Mouse (Mus musculus): ENCODE data around the gene Card11. TPM values are rescaled to one million over a fixed set of nuclear protein-coding genes. Genes with fewer than 3 reads are reported as not detected.

Card11 gene
- total RNA-seq, 2 experiments from 2014 or later = 0.51 to 1.1 TPM

- intact Hi-C loops (cut with DNase I) = no loop called here
- no peak for DNase-seq
Observed at GRCm38 (mm10) chr5:140934639-140935315, 65.6 kb downstream of the Card11 start.

GRCm38 (mm10) chr5:140931523-140932229 is 68.7 kb downstream of the Card11 start:
- intact Hi-C loops (cut with DNase I) = no loop called here
- no peak for DNase-seq

GRCm38 (mm10) chr5:140918519-140918918 is 81.9 kb downstream of the Card11 start:
- intact Hi-C loops (cut with DNase I) = no loop called here
- no peak for DNase-seq

- intact Hi-C loops (cut with DNase I) = no loop called here
- no peak for DNase-seq
Observed at GRCm38 (mm10) chr5:140917807-140918206, 82.6 kb downstream of the Card11 start.

DNA sequence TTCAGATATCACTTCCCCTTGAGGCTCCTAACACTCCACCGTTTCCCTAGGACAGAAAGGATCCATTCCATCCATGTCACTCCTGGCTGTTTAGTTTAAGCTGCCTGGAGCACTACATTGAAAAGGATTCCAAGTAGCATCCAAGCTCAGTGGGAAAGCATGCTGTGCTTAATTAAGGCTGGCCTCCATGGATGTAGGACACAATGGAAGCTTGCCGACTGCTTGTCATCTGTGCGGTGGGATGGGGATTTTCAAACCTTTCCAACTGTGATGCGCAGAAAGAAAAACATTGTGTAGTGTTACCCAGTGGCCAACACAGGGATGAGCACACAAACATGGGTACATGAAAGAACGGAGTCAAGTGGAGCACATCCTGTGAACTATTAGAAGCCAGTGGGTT is 89.5 kb downstream of the Card11 start:
- intact Hi-C loops (cut with DNase I) = no loop called here
- DNase-seq = no peak

GRCm38 (mm10) chr5:140900866-140901265 is 99.5 kb downstream of the Card11 start:
- no peak for DNase-seq
- intact Hi-C loops (cut with DNase I) = no loop called here

GRCm38 (mm10) chr5:140891080-140891479 is 109.3 kb downstream of the Card11 start:
- intact Hi-C loops (cut with DNase I) = no loop called here
- DNase-seq = no peak

GRCm38 (mm10) chr5:140890050-140890449 is 110.3 kb downstream of the Card11 start:
- intact Hi-C loops (cut with DNase I) = no loop called here
- DNase-seq = peak in 1 of 2 experiments; percentile 19

DNA sequence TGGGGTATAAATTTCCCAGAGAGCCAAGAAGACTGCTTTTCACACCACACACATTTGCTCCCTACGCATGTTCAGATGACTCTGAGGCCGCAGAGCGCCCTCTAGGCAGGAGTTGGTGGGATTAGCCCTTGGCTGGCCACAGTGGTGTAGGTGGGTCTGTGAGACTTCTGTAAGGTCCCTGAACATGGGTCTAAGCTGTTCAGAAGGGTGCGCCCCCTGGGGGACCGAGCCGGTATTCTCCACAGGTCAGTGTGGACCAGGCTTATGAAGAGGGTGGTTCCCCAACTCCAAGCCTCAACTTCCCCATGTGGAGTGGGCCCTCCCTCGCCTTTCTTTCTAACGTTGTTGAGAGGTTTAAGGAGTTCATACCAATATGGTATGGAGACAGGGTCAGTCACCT is 110.8 kb downstream of the Card11 start:
- intact Hi-C loops (cut with DNase I) = no loop called here
- no peak for DNase-seq

DNA sequence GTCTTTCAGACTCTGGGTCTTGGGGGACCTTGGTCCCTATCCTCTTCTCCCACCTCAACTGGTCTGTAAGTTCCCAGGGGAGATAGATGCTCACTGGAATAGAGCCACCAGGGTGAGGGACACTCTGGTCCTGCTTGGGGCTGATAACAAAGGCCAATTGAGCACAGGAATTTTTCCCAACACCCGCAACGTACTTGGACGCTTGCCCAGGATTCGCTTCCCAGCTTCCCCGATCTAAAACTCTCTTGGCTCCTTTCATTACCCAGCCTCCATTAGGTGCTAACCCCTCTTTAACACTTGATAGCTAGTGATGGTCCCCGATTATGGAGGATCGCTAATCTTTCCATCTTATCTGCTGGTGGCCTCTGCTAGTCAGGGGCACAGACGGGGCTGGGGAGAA is 112.5 kb downstream of the Card11 start:
- intact Hi-C loops (cut with DNase I) = no loop called here
- no peak for DNase-seq

GRCm38 (mm10) chr5:140884966-140885365 is 115.4 kb downstream of the Card11 start:
- no peak for DNase-seq
- intact Hi-C loops (cut with DNase I) = no loop called here

DNA sequence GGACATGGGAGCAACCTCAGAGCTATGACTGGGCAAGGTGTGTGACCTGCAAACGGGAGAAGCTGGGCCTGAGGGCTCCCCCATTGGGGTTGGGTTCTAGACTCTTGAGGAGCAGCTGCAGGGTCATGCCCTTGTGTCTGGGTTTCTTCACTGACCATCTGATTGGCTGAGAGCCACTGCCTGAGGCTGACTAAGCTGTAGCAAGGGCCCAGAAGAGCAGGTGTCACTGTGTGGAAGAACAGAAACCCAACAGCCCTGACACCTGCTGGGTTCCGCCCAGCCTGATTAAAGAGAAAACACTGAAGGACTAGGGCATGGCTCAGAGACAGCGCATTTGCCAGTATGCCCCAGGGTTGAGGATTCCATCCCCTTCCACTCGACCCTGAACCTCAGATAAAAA is 118.0 kb downstream of the Card11 start:
- intact Hi-C loops (cut with DNase I) = no loop called here
- no peak for DNase-seq

DNA sequence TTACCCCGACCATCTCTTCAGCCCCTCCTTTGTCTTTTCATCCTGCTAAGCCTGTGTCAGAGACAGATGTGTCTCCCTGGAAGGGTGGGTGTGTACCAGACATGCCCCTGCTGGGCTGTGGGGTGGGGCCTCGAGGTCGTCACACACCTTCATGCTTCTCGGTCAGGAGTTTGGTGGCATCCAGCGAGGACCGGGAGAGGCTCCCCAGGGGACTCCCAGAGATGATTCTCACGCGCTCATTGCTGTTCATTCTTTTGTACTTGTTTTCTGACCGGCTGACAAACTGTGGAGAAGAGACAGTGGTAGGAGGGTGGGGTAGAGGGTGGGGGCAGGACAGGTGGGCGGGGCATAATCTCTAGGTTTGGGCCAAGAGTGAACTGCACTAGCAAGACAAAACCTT is 120.2 kb downstream of the Card11 start:
- DNase-seq = no peak
- intact Hi-C loops (cut with DNase I) = no loop called here

DNA sequence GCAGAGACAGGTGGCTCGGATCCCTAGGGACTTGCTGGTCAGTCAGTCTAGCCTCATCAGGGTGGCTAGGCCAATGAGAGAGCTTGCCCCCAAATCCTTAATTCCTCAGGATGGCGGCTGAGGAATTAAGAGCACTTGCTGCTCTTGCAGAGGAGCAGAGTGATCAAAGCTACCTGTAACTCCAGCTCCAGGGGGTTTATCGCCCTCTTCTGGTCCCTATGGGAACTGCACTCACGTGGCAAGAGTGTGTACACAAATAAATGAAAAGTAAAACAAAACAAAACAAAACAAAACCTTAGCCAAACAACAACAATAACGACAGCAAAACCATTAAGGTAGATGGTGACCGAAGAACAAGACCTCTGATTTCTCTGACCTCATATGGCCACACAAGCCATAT is 121.7 kb downstream of the Card11 start:
- DNase-seq = no peak
- intact Hi-C loops (cut with DNase I) = no loop called here

- no peak for DNase-seq
- intact Hi-C loops (cut with DNase I) = no loop called here
Observed at GRCm38 (mm10) chr5:140873736-140874307, 126.6 kb downstream of the Card11 start.

- intact Hi-C loops (cut with DNase I) = no loop called here
- DNase-seq = no peak
Observed at GRCm38 (mm10) chr5:140873039-140873551, 127.3 kb downstream of the Card11 start.

- DNase-seq = no peak
- intact Hi-C loops (cut with DNase I) = no loop called here
Observed at GRCm38 (mm10) chr5:140872532-140873038, 127.8 kb downstream of the Card11 start.

DNA sequence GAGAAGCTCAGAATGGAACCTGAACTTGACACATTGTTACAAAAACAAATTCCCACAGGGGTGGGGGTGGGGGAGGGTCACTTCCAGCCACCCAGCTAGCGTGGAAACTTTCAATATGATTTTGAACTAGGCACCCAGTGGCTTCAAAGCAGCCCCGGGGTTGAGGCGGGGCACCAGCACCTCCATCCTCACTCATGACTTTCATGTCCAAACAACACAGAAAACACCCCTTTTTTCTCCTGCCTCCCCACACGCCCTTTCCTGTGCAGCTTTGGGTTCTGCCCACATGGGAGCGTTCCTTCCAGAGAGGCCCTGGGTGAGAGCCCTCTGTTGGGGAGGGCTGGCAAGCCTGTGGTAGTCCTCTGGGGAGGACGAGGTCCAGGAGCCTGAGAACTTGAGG is 129.1 kb downstream of the Card11 start:
- intact Hi-C loops (cut with DNase I) = no loop called here
- DNase-seq = no peak

DNA sequence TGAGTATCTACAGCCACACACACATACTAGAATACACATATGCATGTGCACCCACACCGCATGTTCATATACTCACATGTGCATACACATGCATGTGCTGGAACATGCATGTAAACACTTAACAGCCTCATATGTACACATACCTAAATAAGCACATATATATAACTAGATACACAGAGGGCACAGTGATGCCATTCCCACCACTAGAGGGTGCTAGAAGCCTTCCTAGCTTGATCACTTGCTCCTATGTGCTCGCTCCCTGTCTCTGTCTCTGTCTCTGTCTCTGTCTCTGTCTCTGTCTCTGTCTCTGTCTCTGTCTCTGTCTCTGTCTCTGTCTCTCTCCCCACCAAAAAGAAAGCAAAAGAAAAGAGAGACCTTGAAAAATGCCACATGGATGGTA is 131.3 kb downstream of the Card11 start:
- intact Hi-C loops (cut with DNase I) = no loop called here
- DNase-seq = no peak

DNA sequence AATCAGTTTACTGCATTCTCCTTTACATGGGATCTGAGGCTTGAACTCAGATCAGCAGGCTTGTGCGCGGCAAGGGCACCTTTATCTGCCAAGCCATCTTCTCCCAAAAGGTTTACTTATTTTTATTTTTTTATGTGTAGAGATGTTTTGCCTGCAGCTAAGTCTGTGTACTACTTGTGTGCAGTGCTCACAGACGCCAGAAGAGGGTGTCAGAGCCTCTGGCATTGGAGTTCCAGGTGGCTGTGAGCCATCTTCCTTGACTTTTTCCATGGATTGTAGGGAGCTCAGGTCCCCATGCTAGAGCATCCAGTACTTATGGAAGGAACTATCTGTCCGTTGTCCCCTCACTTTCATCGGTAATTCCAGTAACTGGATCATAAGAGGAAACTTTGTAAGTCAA is 140.7 kb downstream of the Card11 start:
- intact Hi-C loops (cut with DNase I) = loop anchor here (10.0 kb wide), 1 partner anchor 1465 kb away; no protein-coding TSS in a partner anchor
- DNase-seq = no peak

DNA sequence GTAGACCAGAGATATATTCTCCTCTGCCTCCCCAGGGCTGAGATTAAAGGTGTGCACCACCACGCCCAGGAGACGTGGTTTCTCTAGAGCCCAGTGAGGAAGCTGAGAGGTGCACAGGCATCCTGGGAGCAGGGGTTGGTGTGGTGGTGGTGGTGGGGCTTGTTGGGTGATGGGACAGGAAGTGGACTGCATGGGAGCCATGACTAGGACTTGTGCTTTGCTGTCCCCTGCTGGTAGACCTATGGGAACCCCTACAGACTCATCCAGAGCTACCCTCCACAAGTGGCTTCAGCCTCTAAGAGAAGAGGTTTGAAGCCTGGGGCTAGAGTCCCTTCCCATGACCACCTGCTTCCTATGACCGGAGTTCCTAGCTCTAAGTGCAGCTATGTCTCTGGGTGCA is 142.0 kb downstream of the Card11 start:
- intact Hi-C loops (cut with DNase I) = loop anchor here (10.0 kb wide), 1 partner anchor 1466 kb away; no protein-coding TSS in a partner anchor
- no peak for DNase-seq
